Mouse (Mus musculus) monocyte, adult 5-6 weeks (primary cell): ENCODE results near the gene Myadml2. TPM values are rescaled to one million over a fixed set of nuclear protein-coding genes. Genes with fewer than 3 reads are reported as not detected.
A peak's percentile ranks its signal among the peaks of the same experiment; 100 is the strongest.
"Not testable (repeated sequence)": the region's sequence is repeated elsewhere in the genome, so short reads cannot be mapped to it uniquely, and the experiment has no call there.

Experiments used
- ATAC-seq: fragments of 153-309, 156-312 bp; replicated peaks from 2 replicates; pipeline ENCODE4 v1.8.0; 2017; ENCODE audit warnings: mild to moderate bottlenecking; ENCODE audit not compliant: low TSS enrichment, insufficient number of reproducible peaks, severe bottlenecking, poor library complexity, low FRiP score
- total RNA-seq: library from RNA; stranded (forward); fragments of 200-1000, 200-491, 200-594 nt; gene quantifications from 3 replicates; pipeline ENCODE4 v1.2.3, GENCODE M21; 2017

Gene Myadml2
- not detected in 3 replicates for total RNA-seq

- ATAC-seq: no peak
These were observed at the start of gene Myadml2 for GRCm38 (mm10) chr11:120648001-120648476. Gene Myadml2, minus strand, starts transcription at chr11:120648158.

- no peak for ATAC-seq
These were observed 49.8 kb upstream of the Myadml2 start for GRCm38 (mm10) chr11:120697741-120698140.

- no peak for ATAC-seq
These were observed 48.6 kb upstream of the Myadml2 start for GRCm38 (mm10) chr11:120696568-120696967.

- no peak for ATAC-seq
These were observed 47.7 kb upstream of the Myadml2 start for GRCm38 (mm10) chr11:120695641-120696040.

- no peak for ATAC-seq
These were observed 47.2 kb upstream of the Myadml2 start for GRCm38 (mm10) chr11:120695184-120695583.

- ATAC-seq: no peak
These were observed 45.5 kb upstream of the Myadml2 start for GRCm38 (mm10) chr11:120693461-120693860.

GRCm38 (mm10) chr11:120692471-120693011, 44.6 kb upstream of the Myadml2 start:
- ATAC-seq: no peak

- ATAC-seq: no peak
These were observed 41.4 kb upstream of the Myadml2 start for GRCm38 (mm10) chr11:120689365-120689764.

- ATAC-seq: no peak
These were observed 38.8 kb upstream of the Myadml2 start for GRCm38 (mm10) chr11:120686650-120687272.

GRCm38 (mm10) chr11:120684660-120685059, 36.7 kb upstream of the Myadml2 start:
- no peak for ATAC-seq

- no peak for ATAC-seq
These were observed 36.1 kb upstream of the Myadml2 start for GRCm38 (mm10) chr11:120684086-120684485.

GRCm38 (mm10) chr11:120683536-120683935, 35.6 kb upstream of the Myadml2 start:
- no peak for ATAC-seq

- no peak for ATAC-seq
These were observed 34.7 kb upstream of the Myadml2 start for GRCm38 (mm10) chr11:120682683-120683082.

GRCm38 (mm10) chr11:120679909-120680308, 32.0 kb upstream of the Myadml2 start:
- ATAC-seq: peak; percentile 48; the same call in 1 of the 2 replicates

- no peak for ATAC-seq
These were observed 29.0 kb upstream of the Myadml2 start for GRCm38 (mm10) chr11:120676951-120677350.

GRCm38 (mm10) chr11:120675875-120676274, 27.9 kb upstream of the Myadml2 start:
- not testable (repeated sequence) for ATAC-seq

- peak; percentile 3; the same call in 1 of the 2 replicates for ATAC-seq
These were observed 25.7 kb upstream of the Myadml2 start for GRCm38 (mm10) chr11:120673594-120674122.

- ATAC-seq: peak; percentile 87
These were observed 25.0 kb upstream of the Myadml2 start, which contains the start of gene Aspscr1 for GRCm38 (mm10) chr11:120672687-120673593. Gene Aspscr1, plus strand, starts transcription at chr11:120672973.

GRCm38 (mm10) chr11:120666617-120667016, 18.7 kb upstream of the Myadml2 start:
- no peak for ATAC-seq
